Mouse (Mus musculus) cerebellum, postnatal 25 days (tissue): Measurements from ENCODE around the gene Skap1.

ENCODE experiments used
- DNase-seq, 2 experiments: peaks; one replicate each; pipeline ENCODE4 v3.0.0; 2021; ENCODE audit warnings: mixed read lengths in 2 of 2

Gene Skap1

GRCm38 (mm10) chr11:96631521-96631920 lies 167.1 kb downstream of the Skap1 start:
- no peak for DNase-seq

GRCm38 (mm10) chr11:96637927-96638326 lies 173.5 kb downstream of the Skap1 start:
- no peak for DNase-seq

- no peak for DNase-seq
Measured at GRCm38 (mm10) chr11:96639805-96640204, 175.4 kb downstream of the Skap1 start.

DNA sequence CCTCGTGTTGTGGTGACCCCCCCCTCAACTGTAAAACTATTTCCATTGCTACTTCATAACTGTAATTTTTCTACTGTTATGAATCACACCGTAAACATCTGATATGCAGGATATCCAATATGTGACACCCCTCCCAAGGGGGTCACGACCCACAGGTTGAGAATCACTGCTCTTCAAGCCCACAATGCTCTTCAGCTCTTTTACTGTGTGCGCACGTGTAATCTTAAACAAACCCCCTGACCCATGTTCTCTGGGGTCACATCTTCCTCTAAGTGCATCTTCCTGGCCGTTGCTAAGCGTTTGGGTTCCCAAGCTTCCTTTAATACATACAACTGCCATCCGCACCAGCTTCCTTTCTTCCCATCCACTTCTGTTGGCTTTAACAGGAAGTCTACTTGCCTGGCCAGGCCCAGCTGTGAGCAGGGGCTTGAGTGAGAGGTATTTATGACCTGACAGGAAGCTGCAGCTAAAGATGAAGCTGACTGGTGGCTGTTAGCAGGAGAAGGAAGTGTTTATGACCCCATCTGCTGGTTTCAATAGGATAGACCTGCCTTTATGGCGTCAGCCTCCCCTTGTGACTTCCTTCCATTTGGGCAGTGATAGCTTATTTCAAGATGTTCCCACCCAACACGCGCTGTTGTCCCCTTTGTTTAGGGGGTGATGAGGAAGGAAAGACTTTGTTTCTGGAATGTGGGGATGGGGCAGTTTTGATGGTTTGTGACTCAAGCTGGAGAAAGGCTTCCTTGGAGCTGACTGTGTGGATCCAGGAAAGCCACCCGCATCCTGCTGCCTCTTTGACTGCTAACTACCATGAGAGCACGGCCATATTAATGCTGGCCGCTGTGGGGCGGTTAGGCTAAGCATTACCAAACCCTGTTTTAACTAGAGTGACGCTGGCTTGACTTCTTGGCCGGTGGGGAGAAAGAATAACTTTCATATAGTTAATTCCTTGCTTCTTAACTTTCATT lies 178.1 kb downstream of the Skap1 start:
- DNase-seq, result no peak

DNA sequence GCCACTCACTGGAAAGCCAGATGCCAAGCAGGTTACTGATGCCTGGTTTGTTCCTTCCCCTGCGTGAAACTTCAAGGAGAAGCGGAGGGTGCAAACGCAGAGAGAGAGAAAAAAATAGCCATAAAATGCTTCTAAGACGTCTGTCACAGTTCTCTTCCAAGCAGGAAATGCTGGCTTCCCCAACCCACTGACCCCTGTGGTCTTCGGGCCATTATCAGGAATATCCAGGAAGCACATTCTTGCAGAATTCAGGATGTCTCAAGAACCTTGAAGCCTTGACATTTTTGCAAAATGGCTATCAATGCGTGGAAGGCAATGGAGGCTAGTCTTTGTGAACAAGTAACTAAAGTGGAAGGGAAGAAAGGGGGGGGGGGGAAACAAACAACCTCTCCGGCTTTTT lies 180.6 kb downstream of the Skap1 start:
- DNase-seq, result no peak

DNA sequence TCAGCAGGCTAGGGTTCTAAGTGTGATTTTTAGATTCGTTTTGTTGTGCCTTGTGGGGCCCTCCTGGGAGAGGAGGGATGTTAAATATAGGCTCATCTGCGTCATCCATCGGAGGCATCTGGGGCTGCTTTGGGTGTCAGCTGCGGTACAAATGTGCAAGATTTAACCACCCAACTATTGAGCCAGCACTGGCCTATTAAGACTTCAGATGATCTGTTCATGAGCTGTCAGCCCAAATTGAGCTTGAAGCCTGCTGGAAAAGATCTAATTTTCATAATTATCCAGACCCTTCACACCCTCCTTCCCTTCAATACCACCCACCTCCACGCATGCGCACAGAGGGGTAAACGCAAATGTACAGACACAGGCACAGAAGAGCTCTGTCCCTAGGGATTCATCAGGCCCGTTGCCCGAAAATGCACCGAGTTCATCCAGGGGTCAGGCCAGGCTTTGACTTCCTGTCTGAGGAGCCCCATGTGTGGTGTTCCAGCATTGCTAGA lies 181.2 kb downstream of the Skap1 start:
- peak in 1 of 2 experiments; percentile 2 for DNase-seq

DNA sequence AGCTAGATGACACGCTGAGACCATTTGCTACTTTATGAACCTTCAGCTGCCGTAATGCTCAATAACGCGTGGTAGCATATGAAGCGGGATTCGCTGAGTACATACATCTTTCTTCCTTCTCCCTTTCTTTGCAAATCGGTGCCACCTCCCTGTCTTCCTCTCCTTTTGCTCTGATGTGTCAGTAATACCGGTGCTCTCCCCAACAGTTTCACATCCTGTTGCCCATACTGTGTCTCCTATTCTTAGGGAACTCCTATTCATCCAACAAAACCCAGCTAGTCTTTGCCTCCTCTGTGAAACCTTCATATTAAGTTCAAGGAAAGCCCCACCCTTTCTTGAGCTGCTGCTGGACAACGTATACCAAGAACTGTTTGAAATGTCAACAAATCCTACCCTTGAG lies 187.5 kb downstream of the Skap1 start:
- no peak for DNase-seq

- no peak for DNase-seq
Measured at GRCm38 (mm10) chr11:96653867-96654266, 189.5 kb downstream of the Skap1 start.

GRCm38 (mm10) chr11:96658420-96658819 lies 194.0 kb downstream of the Skap1 start:
- no peak for DNase-seq

DNA sequence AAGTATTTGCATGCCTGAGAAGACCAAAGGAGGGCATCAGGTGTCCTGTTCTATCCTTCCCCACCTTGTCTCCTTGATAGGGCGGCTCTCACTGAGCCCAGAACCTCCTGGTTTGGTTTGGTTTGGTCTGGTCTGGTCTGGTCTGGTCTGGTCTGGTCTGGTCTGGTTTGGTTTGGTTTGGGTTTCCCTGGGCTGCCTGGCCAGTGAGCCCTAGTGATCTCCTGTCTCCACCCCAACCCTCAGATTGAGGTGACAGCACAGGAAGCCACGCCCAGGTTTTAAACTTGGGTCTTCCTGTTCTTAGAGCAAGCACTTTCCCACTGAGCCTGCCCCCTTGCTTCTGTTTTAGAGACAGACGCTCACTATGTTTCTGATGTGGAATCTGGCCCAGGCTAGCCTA lies 202.5 kb downstream of the Skap1 start:
- DNase-seq, result no peak

DNA sequence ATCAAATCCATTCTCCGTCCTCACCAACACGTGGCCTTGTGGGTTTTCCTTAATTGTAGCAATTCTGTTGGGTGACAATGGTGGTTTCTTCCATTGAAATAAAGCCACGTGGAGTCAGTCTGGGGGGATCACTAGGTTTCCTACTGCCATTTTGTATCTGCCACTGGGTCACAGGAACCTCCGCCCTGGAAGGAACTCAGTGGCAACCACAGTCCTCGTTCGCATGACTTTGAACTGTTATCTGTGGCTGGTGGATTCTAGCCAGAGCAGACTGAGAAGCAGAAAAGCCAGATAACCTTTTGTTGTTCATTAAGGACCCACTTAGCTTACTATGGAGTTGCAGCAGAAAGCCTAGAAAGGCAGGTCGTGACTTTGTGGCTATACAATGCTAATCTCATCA lies 204.0 kb downstream of the Skap1 start:
- no peak for DNase-seq

DNA sequence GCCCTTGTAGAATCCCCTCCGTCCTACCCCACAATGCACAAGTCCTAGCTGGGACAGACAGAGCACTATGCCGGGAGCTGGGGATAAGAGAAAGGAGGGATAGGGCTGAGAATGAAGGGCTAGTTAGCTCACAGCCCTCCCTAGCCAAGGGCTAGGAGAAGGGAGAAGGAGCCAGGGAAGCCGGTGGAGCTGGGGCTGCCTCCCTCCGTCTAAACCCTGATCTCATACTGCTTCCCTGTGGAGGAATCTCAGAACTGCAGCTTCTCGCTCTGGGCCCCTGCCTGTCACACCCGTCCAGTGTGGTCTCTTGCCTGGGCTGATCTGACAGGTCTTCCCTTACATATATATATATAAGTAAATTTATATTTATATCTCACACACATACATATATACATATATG lies 209.4 kb downstream of the Skap1 start:
- DNase-seq, result peak in 1 of 2 experiments; percentile 11

- peak; percentile 19 to 58 for DNase-seq
Measured at GRCm38 (mm10) chr11:96674786-96675365, 210.5 kb downstream of the Skap1 start.

DNA sequence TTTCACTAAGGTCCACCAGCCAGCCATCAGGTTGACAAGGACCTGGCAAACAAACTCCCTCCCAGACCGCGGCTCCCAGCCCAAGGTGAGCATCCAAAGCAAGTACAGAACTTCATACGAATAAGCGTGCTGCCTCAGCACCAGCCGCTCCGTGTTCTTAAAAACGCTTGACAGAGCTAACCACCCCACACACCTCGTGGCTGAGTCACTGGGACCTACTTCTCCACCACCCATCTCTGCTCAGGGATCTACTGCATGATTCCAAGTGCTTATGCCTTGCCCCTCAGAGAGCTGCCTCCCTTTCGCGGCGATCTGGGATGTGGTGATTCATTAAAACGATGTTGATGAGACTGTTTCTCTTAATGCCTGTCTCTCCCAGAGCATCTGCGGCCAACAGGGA lies 213.6 kb downstream of the Skap1 start:
- DNase-seq, result no peak

DNA sequence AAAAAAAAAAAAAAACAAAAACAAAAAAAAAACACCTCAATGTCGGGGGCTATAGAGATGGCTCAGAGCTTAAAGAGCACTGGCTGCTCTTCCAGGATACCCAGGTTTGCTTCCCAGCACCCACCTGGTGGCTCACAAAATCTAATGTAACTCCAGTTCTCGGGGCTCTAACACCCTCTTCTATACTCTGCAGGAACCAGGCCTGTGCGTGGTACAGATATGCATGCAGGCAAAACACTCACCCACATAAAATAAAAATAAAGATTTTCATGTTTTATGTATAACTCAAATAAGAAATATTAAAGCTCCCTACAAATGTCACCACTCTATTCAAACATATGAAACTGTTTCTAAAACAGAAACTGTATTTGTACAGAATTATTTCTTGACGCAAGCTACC lies 214.6 kb downstream of the Skap1 start:
- no peak for DNase-seq

DNA sequence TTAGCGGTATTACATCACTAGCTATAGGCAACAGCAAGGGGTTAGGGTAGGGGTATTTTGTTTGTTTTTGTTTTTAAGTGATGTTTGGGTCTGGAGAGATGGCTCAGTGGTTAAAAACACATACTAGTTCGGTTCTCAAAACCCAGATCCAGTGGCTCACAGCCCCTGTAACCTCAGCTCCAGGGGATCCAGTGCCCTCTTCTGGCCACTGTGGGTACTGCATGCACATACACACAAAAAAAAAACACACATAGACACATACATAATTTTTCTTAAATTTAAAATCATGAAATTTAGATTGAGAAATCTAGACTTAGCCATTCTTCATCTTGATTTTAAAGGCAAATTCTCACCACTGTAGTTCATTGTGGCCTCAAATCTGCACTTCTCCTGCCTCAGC lies 221.0 kb downstream of the Skap1 start:
- no peak for DNase-seq

- no peak for DNase-seq
Measured at GRCm38 (mm10) chr11:96686713-96687280, 222.4 kb downstream of the Skap1 start.

DNA sequence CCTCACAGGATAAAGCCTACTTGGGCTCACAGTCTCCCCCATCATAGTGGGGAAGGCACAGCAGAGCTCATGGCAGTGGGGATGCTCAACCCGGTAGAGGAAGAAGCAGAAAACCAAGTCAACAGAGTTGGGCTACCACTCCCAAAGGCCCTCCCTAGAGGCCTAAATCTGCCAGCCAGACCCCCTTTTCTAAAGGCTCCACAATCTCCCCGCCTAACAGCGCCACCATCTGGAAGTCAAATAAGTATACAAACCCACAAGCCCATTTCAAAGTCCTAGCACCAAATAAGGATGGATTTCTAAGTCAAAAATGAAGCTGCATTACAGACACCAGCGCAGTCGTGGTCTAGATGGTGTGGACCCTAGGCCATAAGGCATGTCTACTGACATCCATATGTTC lies 227.9 kb downstream of the Skap1 start:
- no peak for DNase-seq

DNA sequence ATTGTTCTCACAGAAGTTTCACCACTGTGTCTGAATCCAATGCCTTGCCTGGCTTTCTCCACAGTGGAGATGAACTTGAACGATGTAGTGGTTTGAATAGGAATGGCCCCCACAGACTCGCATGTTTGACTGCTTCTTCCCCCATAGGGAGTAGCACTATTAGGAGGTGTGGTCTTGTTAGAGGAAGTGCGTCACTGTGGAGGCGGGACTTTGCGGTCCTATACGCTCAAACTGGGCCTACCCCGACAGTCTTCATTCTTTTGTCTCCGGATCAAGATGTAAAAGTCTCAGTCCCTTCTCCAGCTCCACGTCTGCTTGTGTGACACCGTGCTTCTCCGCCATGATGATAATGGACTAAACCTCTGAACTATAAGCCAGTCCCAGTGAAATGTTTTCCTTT lies 229.0 kb downstream of the Skap1 start:
- no peak for DNase-seq

DNA sequence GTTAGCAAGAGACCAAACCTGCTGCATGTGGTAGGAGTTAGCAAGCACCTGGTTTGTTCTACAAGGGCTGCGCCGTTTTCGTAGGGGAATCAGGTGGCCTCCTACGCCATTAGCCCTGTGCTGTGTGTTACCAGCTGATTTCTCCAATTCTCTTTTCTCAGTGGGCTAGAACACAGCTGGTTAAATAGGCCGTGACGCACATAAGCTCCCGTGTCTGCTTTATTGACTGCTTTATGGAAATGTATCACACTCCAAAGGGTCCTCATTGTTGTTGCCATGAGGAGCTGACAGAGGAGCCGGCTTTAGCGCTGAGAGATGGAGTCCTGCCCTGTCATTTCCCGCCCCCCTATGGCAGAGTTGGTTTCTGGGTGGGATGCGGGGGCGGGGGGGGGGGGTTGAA lies 230.4 kb downstream of the Skap1 start:
- DNase-seq, result no peak

- DNase-seq, result no peak
Measured at GRCm38 (mm10) chr11:96696168-96696727, 231.9 kb downstream of the Skap1 start.

DNA sequence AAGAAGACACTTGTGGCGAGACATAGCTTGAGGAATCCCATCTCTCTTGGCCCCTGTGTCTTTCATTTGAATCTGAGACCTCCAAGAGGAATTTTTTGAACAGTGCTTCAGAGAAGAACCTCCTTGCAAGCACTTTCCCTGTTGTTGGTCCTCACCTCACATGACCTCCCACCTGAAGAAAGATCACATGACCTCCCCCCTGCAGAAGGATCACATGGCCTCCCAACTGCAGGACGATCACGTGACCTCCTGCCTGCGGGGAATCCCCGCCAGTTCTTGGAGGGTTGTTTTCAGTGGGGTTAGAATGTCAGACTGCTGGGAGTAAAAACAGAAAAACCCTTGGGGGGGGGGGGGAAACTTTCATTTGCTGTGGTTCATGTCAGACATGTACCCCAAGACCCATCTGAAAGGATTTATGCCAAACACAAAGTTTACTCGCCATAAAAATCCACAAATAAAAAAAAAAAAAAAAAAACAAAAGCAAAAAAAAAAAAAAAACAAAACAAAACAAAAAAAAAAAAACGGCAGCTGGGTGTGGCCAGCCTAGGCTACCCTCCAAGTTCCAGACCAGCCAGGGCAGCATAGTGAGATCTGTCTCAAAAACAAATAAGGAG lies 232.6 kb downstream of the Skap1 start:
- peak; percentile 34 to 54 for DNase-seq

GRCm38 (mm10) chr11:96697467-96697866 lies 233.1 kb downstream of the Skap1 start:
- DNase-seq, result no peak
